Mouse (Mus musculus) testis, adult 2 months (tissue): ENCODE measurements at regions not wholly inside any gene's neighbourhood (a gene's known extent, or its start where the extent isn't known, plus 50 kb on each side); places are given as distances from the start of the nearest gene placed in this dataset.
A peak's percentile ranks its signal among the peaks of the same experiment; 100 is the strongest.

Experiments
- CTCF ChIP-seq: fragments of 200-500 bp; IDR thresholded peaks from 2 replicates; pipeline ENCODE4 v1.5.1; 2012; ENCODE audit warnings: low read depth, mild to moderate bottlenecking, inconsistent platforms, low read length, moderate library complexity; ENCODE audit not compliant: control insufficient read depth, insufficient read depth, insufficient replicate concordance
- POLR2A ChIP-seq: fragments of 200-500 bp; IDR thresholded peaks from 2 replicates; pipeline ENCODE4 v1.6.1; 2012; ENCODE audit warnings: low read depth, mild to moderate bottlenecking, inconsistent platforms, low read length, moderate library complexity; ENCODE audit not compliant: control insufficient read depth

DNA sequence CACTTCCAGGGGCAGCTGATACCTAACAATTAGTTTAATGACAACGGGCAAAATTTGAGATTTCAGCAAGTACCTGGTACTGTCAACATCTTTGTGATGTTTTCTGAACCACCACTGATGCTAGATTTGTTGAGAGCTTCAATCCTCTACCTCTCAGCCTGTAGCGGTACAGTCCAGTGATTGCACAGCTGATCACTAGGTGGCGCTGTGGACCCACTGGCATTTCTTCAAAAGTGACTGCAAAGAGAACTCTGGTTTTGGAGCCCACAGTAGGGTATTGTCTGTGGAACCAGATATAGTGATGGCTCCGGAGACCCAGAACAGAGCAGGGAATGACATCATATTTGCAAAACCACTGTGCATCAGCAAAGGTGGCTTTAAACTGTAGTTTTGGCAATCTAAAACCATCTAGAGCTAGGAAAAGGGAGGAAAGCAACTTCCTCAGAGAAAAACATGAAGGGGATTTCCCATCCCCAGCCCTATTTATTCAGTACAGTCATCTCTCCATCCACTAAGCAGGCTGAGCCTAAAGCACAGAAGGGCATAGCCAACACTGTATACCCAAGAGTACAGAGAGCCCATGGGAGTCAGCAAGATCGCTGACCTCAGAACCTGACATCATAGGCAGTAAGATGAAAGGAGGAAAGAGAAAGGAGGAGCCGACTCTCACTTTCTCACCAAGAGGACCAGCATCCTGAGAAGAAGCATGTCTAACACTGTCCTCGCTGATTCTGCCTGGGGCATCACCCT, 77.7 kb upstream of the 2210010C04Rik start:
- TF ChIP-seq POLR2A, result no peak
- peak; percentile 85; the same call in 1 of the 2 replicates for TF ChIP-seq CTCF
